Mouse (Mus musculus): ENCODE data around the gene Acadvl. TPM values are rescaled to one million over a fixed set of nuclear protein-coding genes. Genes with fewer than 3 reads are reported as not detected.

Gene Acadvl
- total and polyA plus RNA-seq, 2 experiments from 2014 or later = 47.7 to 51.5 TPM

DNA sequence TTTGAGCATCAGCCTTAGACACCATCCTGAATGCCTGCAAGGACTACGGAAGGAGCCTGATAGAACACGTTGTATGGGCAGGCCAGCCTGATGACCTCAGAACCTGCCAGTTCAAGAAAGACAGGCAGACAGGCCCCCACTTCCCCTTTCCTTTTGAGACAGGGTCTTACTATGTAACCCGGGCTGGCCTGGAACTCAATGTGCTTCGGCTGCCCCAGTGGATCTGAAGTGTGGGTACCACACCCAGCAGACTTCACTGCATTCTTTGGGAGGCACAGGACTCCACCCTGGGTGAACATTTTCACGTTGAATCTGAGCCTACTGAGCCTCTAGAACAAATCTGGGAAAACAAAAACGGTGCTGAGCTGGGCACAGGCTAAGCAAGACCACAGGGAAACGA, 23.0 kb upstream of the Acadvl start:
- H3K9me3 ChIP-seq (ENCODE audit: low read length) = no peaks in the 10 kb centered on the region
- DNase-seq = no peak
- no peak overlapping the region for H3K27ac ChIP-seq (ENCODE audit: low read depth, low read length)
- H3K4me3 ChIP-seq (ENCODE audit: low read depth, low read length) = no peak overlapping the region
- H3K4me1 ChIP-seq (ENCODE audit: insufficient read depth) = no peaks in the 10 kb centered on the region
- TF ChIP-seq CTCF (IDR thresholded peaks at IDR 0.05; ENCODE audit: low read depth) = no peak
- no peak overlapping the region for H3K4me2 ChIP-seq (ENCODE audit: low read depth)
- H3K9ac ChIP-seq = no peak overlapping the region
- ATAC-seq = no peak
- 83% methylated on average over 7 of the region's 7 CpGs for WGBS
- H3K27me3 ChIP-seq (ENCODE audit: insufficient read depth, low read length) = no peaks in the 10 kb centered on the region
- peaks cover 67% of the 10 kb centered on the region for H3K36me3 ChIP-seq (ENCODE audit: insufficient read depth)

GRCm38 (mm10) chr11:70031321-70031670, 16.1 kb upstream of the Acadvl start:
- Histone ChIP-seq H3K9ac (no peak overlapping the region), H3K27ac (ENCODE audit: low read depth, low read length) (no peak overlapping the region), H3K4me1 (ENCODE audit: insufficient read depth) (peaks cover 29% of the 10 kb centered on the region), H3K4me2 (ENCODE audit: low read depth) (no peak overlapping the region), H3K9me3 (ENCODE audit: low read length) (no peaks in the 10 kb centered on the region), H3K4me3 (ENCODE audit: low read depth, low read length) (no peak overlapping the region), H3K36me3 (ENCODE audit: insufficient read depth) (peaks cover 36% of the 10 kb centered on the region), H3K27me3 (ENCODE audit: insufficient read depth, low read length) (no peaks in the 10 kb centered on the region)
- ATAC-seq (no peak), DNase-seq (no peak)
- no peak for TF ChIP-seq CTCF (IDR thresholded peaks at IDR 0.05; ENCODE audit: low read depth)
- WGBS = 91% methylated on average over 11 of the region's 11 CpGs

- WGBS = 89% methylated on average over 28 of the region's 28 CpGs
- Histone ChIP-seq H3K36me3 (ENCODE audit: insufficient read depth) (peaks cover 36% of the 10 kb centered on the region), H3K9me3 (ENCODE audit: low read length) (no peaks in the 10 kb centered on the region), H3K27ac (ENCODE audit: low read depth, low read length) (peak overlapping the region; percentile 94), H3K27me3 (ENCODE audit: insufficient read depth, low read length) (no peaks in the 10 kb centered on the region), H3K4me3 (ENCODE audit: low read depth, low read length) (no peak overlapping the region), H3K4me1 (ENCODE audit: insufficient read depth) (peaks cover 32% of the 10 kb centered on the region), H3K9ac (peak overlapping the region; percentile 48; the same call in 1 of the 2 replicates), H3K4me2 (ENCODE audit: low read depth) (peak overlapping the region; percentile 58)
- TF ChIP-seq CTCF (IDR thresholded peaks at IDR 0.05; ENCODE audit: low read depth) = no peak
- DNase-seq (no peak), ATAC-seq (no peak)
These were observed 15.6 kb upstream of the Acadvl start for GRCm38 (mm10) chr11:70030651-70031320.

DNA sequence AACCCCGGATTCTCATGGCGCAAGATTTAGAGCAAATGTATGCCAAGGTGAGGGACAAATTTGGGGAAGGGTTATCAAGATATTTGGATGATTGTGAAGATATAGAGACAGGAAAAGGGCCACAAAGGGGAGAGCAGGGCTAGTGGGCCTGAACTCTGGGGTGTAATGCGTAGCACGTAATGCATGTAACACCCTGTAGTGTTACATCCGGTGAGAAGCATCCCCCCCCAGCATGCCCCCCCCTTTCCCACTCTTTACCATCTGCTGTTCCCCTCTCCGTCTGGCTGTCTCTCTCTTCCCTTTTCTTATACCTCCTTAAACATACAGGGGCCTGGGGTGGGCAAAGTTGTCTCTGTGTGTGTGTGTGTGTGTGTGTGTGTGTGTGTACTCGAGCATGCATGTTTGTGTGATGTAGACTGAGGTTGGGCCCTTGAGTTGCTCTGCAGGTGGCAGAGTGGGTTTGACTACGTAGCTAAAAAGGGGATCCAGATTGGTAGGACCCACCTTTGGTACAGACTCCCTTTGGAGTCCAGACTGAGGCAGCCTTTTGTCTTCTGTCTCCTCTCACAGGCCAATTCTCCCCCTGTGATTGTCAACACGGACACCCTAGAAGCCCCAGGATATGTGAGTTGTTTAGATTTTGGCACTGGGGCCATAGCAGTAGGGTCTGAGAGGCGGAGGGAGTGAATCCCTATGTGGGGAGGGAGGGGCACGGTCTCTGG, 14.8 kb upstream of the Acadvl start:
- H3K4me1 ChIP-seq (ENCODE audit: insufficient read depth) = peaks cover 32% of the 10 kb centered on the region
- peak overlapping the region; percentile 58 for H3K4me2 ChIP-seq (ENCODE audit: low read depth)
- 14% methylated on average over 11 of the region's 11 CpGs for WGBS
- no peak for DNase-seq
- ATAC-seq = peak; percentile 59
- peak overlapping the region; percentile 48 for H3K9ac ChIP-seq
- H3K36me3 ChIP-seq (ENCODE audit: insufficient read depth) = peaks cover 32% of the 10 kb centered on the region
- TF ChIP-seq CTCF (IDR thresholded peaks at IDR 0.05; ENCODE audit: low read depth) = no peak
- peak overlapping the region; percentile 33 for H3K4me3 ChIP-seq (ENCODE audit: low read depth, low read length)
- no peaks in the 10 kb centered on the region for H3K9me3 ChIP-seq (ENCODE audit: low read length)
- H3K27me3 ChIP-seq (ENCODE audit: insufficient read depth, low read length) = no peaks in the 10 kb centered on the region
- H3K27ac ChIP-seq (ENCODE audit: low read depth, low read length) = peak overlapping the region; percentile 94

DNA sequence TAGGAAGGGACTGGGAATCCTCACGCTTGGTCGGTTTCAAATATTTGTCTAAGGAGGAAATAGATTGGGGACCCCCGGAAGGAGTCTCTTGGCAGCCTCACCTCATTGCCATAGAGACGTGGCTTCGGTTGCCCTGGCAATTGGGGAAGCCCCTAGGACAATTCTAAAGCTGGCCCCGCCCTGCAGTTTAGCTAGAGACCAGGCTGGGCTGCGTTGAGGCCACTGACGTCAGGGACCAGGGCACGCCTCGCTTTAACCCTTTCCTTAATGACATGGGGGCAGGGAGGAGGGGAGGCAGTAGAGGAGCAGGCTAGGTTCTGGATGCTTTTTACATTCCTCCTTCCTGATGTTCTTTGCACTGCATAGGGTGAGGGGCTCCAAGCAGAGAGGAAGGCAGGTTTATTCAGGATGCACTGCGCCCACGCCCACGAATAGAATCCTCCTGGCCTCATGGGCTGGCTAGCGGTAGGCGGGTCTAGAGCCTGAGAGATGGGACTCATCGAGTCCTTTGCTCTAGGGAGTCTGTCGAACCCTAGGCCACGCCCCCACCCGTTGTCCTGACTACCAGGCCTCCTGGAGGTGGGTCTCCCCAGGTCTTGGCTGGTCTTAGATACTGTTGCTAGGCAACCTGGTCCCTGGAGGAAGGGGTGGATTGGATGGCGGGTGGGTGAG, 14.1 kb upstream of the Acadvl start:
- ATAC-seq = peak; percentile 92
- Histone ChIP-seq H3K9me3 (ENCODE audit: low read length) (no peaks in the 10 kb centered on the region), H3K9ac (peak overlapping the region; percentile 48), H3K4me3 (ENCODE audit: low read depth, low read length) (peak overlapping the region; percentile 33), H3K27me3 (ENCODE audit: insufficient read depth, low read length) (no peaks in the 10 kb centered on the region), H3K4me1 (ENCODE audit: insufficient read depth) (peaks cover 34% of the 10 kb centered on the region), H3K4me2 (ENCODE audit: low read depth) (peak overlapping the region; percentile 58), H3K27ac (ENCODE audit: low read depth, low read length) (peak overlapping the region; percentile 94), H3K36me3 (ENCODE audit: insufficient read depth) (peaks cover 27% of the 10 kb centered on the region)
- WGBS = 1% methylated on average over 20 of the region's 20 CpGs
- peak; percentile 97 for DNase-seq
- TF ChIP-seq CTCF (IDR thresholded peaks at IDR 0.05; ENCODE audit: low read depth) = no peak

DNA sequence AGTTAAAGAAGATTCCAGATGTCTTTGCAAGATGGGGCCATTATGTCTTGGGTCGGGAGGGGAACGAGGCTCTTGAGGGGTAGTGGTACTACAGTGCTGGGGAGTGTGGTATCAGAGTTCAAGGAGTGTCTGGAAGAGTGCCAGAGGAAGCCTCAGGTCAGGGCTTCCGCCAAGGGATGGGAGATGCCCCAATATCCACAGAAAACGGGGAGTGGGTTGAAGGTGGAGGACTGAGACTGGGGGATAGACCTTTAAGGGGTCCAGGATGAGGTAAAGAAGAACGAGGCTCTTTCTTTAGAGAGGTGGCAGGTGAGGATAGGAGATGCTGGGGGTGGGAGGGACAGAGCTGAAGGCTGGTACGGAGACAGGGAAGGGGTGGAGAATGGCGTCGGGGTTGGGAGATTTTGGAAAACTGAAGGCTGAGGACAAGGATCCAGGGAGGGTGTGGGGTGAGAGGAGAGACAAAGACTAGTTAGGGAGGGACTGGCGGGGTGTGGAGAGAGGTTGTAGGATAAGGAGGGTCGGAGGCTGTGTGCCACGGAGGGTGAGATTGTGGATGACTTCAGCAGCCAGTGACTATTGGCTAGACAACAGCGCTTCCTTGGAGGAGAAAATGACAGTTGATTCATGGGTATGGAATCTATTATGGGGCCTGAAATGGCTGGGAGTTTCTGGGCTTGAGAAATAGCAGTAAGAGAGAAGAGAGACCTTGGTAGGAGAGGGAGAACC, 13.4 kb upstream of the Acadvl start:
- H3K9me3 ChIP-seq (ENCODE audit: low read length) = no peaks in the 10 kb centered on the region
- WGBS = 15% methylated on average over 12 of the region's 12 CpGs
- peak; percentile 1 for ATAC-seq
- H3K27ac ChIP-seq (ENCODE audit: low read depth, low read length) = peak overlapping the region; percentile 94
- H3K27me3 ChIP-seq (ENCODE audit: insufficient read depth, low read length) = no peaks in the 10 kb centered on the region
- DNase-seq = no peak
- H3K9ac ChIP-seq = peak overlapping the region; percentile 48
- peak overlapping the region; percentile 58 for H3K4me2 ChIP-seq (ENCODE audit: low read depth)
- peaks cover 37% of the 10 kb centered on the region for H3K4me1 ChIP-seq (ENCODE audit: insufficient read depth)
- H3K36me3 ChIP-seq (ENCODE audit: insufficient read depth) = peaks cover 27% of the 10 kb centered on the region
- TF ChIP-seq CTCF (IDR thresholded peaks at IDR 0.05; ENCODE audit: low read depth) = no peak
- peak overlapping the region; percentile 33 for H3K4me3 ChIP-seq (ENCODE audit: low read depth, low read length)

All from forebrain, postnatal 0 days (tissue).